Mouse (Mus musculus) liver, postnatal 0 days (tissue): ENCODE measurements around the gene Ang6.

ENCODE experiments used
- CTCF ChIP-seq: sonication (generic); IDR thresholded peaks from 2 replicates; pipeline ENCODE4 v1.5.1; 2016; ENCODE audit warnings: antibody characterized with exemption, low read depth
- EP300 ChIP-seq: IDR thresholded peaks from 2 replicates; pipeline ENCODE4 v1.6.1; 2016; ENCODE audit warnings: antibody characterized with exemption, low read depth, mild to moderate bottlenecking

- TF ChIP-seq CTCF (no peak), EP300 (no peak)
Observed at GRCm38 (mm10) chr14:43983454-43983853, 18.6 kb downstream of the Ang6 start.
